Mouse (Mus musculus): ENCODE measurements around the gene Inpp5k. TPM values are rescaled to one million over a fixed set of nuclear protein-coding genes. Genes with fewer than 3 reads are reported as not detected.

Inpp5k gene
- total and polyA plus RNA-seq, 2 experiments from 2014 or later, result 29.2 to 64.6 TPM

DNA sequence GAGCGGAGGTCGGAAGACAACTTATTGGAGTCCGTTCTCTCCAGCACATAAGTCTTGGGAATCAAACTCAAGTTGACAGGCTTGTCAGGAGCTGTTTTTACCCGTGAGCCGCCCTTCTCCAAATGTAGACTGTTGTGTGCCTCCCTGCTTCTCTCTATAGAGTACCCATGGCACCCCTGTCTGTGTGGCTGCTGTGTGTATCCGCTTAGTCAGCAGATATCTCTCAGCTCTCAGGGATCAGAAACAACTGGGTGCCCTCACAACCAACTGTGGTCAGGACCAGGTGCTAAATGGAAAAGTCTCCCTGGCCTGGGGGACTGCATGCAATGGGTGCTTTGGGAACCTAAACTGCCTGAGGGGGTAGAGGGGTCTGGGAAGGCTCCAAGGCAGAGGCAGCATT lies 35.5 kb downstream of the Inpp5k start:
- no peaks in the 10 kb centered on the region for H3K27me3 ChIP-seq (ENCODE audit: control insufficient read depth, insufficient read depth, low read length)
- H3K4me2 ChIP-seq (ENCODE audit: low read depth, low read length), result no peak overlapping the region
- H3K9ac ChIP-seq (replicated peaks; ENCODE audit: low read depth, low read length), result no peak overlapping the region
- no peak overlapping the region for H3K27ac ChIP-seq (ENCODE audit: low read depth)
- 94% methylated on average over 6 of the region's 6 CpGs for WGBS
- no peaks in the 10 kb centered on the region for H3K9me3 ChIP-seq (replicated peaks; ENCODE audit: control insufficient read depth, low read length)
- H3K4me1 ChIP-seq (ENCODE audit: control insufficient read depth, insufficient read depth), result no peaks in the 10 kb centered on the region
- no peak for DNase-seq (ENCODE audit: low spot score)
- no peak for ATAC-seq (ENCODE audit: insufficient read depth, low read depth)
- H3K4me3 ChIP-seq (ENCODE audit: low read depth, low read length), result no peak overlapping the region
- TF ChIP-seq EP300 (IDR thresholded peaks at IDR 0.05; ENCODE audit: low read depth), result no peak
- no peak for TF ChIP-seq CTCF (IDR thresholded peaks at IDR 0.05; ENCODE audit: low read depth)
- peaks cover 92% of the 10 kb centered on the region for H3K36me3 ChIP-seq (replicated peaks; ENCODE audit: control insufficient read depth, insufficient read depth, low read length)

DNA sequence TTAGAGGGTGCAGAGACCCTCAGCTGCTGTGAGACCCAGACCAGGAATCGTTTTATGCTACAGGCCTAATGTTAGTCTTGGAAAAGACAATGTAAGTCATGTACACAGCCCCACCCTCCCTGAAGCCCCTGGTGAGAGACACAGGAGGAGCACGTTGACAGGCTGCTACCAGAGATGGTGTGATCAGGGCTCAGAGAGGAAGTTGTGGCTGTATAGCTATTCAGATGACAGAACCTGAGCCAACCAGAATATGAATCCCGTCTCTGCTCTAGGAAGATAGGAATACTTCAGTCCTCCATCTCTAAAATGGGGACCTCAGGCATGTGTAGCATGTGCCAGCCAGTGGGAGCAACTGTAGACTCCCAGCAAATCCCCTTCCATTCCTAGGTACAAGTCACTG lies 37.8 kb downstream of the Inpp5k start:
- TF ChIP-seq EP300 (IDR thresholded peaks at IDR 0.05; ENCODE audit: low read depth), result no peak
- no peak for TF ChIP-seq CTCF (IDR thresholded peaks at IDR 0.05; ENCODE audit: low read depth)
- no peak for DNase-seq (ENCODE audit: low spot score)
- no peak overlapping the region for H3K4me2 ChIP-seq (ENCODE audit: low read depth, low read length)
- no peak overlapping the region for H3K9ac ChIP-seq (replicated peaks; ENCODE audit: low read depth, low read length)
- H3K4me1 ChIP-seq (ENCODE audit: control insufficient read depth, insufficient read depth), result no peaks in the 10 kb centered on the region
- no peak for ATAC-seq (ENCODE audit: insufficient read depth, low read depth)
- no peak overlapping the region for H3K27ac ChIP-seq (ENCODE audit: low read depth)
- H3K36me3 ChIP-seq (replicated peaks; ENCODE audit: control insufficient read depth, insufficient read depth, low read length), result peaks cover 93% of the 10 kb centered on the region
- no peak overlapping the region for H3K4me3 ChIP-seq (ENCODE audit: low read depth, low read length)
- WGBS, result 88% methylated on average over 3 of the region's 3 CpGs
- no peaks in the 10 kb centered on the region for H3K27me3 ChIP-seq (ENCODE audit: control insufficient read depth, insufficient read depth, low read length)
- no peaks in the 10 kb centered on the region for H3K9me3 ChIP-seq (replicated peaks; ENCODE audit: control insufficient read depth, low read length)

DNA sequence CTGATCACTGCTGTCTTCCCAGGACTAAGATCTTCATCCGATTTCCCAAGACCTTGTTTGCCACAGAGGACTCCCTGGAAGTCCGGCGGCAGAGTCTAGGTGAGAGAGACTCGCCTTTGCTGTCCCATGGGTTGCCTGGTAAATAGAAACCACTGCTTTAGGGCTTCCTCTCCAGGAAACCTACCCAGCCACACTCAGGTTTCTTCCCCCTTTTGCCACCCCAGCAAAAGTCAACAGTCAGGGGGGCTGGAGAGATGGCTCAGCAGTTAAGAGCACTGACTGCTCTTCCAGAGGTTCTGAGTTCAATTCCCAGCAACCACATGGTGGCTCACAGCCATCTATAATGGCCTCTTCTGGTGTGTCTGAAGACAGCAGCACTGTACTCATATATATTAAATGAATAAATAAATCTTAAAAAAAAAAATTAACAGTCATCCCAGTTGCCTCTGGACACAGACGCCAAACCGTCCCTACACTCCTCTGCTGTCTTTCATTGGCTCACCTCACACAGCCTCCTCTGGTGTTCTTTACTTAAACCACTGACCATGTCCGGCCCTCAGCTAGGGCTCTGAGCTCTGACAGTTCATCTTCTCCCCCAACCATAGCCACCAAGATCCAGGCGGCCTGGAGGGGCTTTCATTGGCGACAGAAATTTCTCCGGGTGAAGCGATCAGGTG lies 38.5 kb downstream of the Inpp5k start:
- peaks cover 93% of the 10 kb centered on the region for H3K36me3 ChIP-seq (replicated peaks; ENCODE audit: control insufficient read depth, insufficient read depth, low read length)

DNA sequence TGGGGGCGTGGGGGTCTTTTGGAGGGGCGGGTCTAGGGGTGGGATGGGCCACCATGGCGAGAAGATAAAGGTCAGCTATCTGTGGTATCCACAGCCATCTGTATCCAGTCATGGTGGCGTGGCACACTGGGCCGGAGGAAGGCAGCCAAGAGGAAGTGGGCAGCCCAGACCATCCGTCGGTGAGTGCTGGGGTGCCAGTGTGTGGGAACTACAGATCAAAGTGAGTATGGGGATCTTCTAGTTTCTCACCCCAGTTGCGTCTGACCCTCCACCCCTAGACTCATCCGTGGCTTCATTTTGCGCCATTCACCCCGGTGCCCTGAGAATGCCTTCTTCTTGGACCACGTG lies 39.0 kb downstream of the Inpp5k start:
- no peak overlapping the region for H3K4me3 ChIP-seq (ENCODE audit: low read depth, low read length)
- H3K27me3 ChIP-seq (ENCODE audit: control insufficient read depth, insufficient read depth, low read length), result no peaks in the 10 kb centered on the region
- TF ChIP-seq CTCF (IDR thresholded peaks at IDR 0.05; ENCODE audit: low read depth) (no peak), EP300 (IDR thresholded peaks at IDR 0.05; ENCODE audit: low read depth) (no peak)
- WGBS, result 87% methylated on average over 12 of the region's 12 CpGs
- H3K9ac ChIP-seq (replicated peaks; ENCODE audit: low read depth, low read length), result no peak overlapping the region
- no peak for DNase-seq (ENCODE audit: low spot score)
- H3K36me3 ChIP-seq (replicated peaks; ENCODE audit: control insufficient read depth, insufficient read depth, low read length), result peaks cover 90% of the 10 kb centered on the region
- no peak overlapping the region for H3K4me2 ChIP-seq (ENCODE audit: low read depth, low read length)
- no peak for ATAC-seq (ENCODE audit: insufficient read depth, low read depth)
- no peaks in the 10 kb centered on the region for H3K9me3 ChIP-seq (replicated peaks; ENCODE audit: control insufficient read depth, low read length)
- H3K4me1 ChIP-seq (ENCODE audit: control insufficient read depth, insufficient read depth), result no peaks in the 10 kb centered on the region
- no peak overlapping the region for H3K27ac ChIP-seq (ENCODE audit: low read depth)

More for the DNA sequence above, 38.5 kb downstream of the Inpp5k start:
- DNase-seq (ENCODE audit: low spot score), result no peak
- H3K27ac ChIP-seq (ENCODE audit: low read depth), result no peak overlapping the region
- H3K9ac ChIP-seq (replicated peaks; ENCODE audit: low read depth, low read length), result no peak overlapping the region
- no peaks in the 10 kb centered on the region for H3K9me3 ChIP-seq (replicated peaks; ENCODE audit: control insufficient read depth, low read length)
- no peaks in the 10 kb centered on the region for H3K27me3 ChIP-seq (ENCODE audit: control insufficient read depth, insufficient read depth, low read length)
- WGBS, result 84% methylated on average over 11 of the region's 11 CpGs
- H3K4me2 ChIP-seq (ENCODE audit: low read depth, low read length), result no peak overlapping the region
- no peak for TF ChIP-seq CTCF (IDR thresholded peaks at IDR 0.05; ENCODE audit: low read depth)
- H3K4me1 ChIP-seq (ENCODE audit: control insufficient read depth, insufficient read depth), result no peaks in the 10 kb centered on the region
- no peak for ATAC-seq (ENCODE audit: insufficient read depth, low read depth)
- no peak overlapping the region for H3K4me3 ChIP-seq (ENCODE audit: low read depth, low read length)

DNA sequence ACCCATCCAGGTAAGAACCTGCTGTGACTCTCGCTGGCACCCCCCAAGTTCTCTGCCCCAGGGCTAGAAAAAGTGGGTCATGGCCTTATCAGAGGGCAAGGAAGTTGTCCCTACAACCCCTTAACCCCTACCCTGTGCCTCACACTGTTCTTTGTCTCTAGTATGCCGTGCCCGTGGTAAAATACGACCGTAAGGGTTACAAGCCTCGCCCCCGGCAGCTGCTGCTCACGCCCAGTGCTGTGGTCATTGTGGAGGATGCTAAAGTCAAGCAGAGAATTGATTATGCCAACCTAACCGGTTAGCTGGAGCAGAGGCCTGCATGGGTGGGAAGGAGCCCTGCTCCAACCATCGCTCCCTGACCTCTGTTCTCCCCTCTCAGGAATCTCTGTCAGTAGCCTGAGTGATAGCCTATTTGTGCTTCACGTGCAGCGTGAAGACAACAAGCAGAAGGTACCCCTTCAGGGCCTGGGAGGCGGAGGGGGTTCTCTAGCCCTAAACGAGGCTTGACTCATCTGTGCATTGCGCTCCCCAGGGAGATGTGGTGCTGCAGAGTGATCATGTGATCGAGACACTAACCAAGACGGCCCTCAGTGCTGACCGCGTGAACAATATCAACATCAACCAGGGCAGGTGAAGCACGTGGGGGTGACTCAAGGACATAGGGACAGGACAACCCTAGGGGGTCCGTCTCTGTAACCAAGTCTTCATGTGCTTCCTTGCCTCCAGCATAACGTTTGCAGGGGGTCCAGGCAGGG lies 40.8 kb downstream of the Inpp5k start:
- WGBS, result 85% methylated on average over 22 of the region's 22 CpGs
- ATAC-seq (ENCODE audit: insufficient read depth, low read depth), result no peak
- TF ChIP-seq CTCF (IDR thresholded peaks at IDR 0.05; ENCODE audit: low read depth), result no peak
- TF ChIP-seq EP300 (IDR thresholded peaks at IDR 0.05; ENCODE audit: low read depth), result no peak
- H3K27ac ChIP-seq (ENCODE audit: low read depth), result no peak overlapping the region
- H3K4me2 ChIP-seq (ENCODE audit: low read depth, low read length), result no peak overlapping the region
- no peaks in the 10 kb centered on the region for H3K27me3 ChIP-seq (ENCODE audit: control insufficient read depth, insufficient read depth, low read length)
- DNase-seq (ENCODE audit: low spot score), result no peak
- H3K9me3 ChIP-seq (replicated peaks; ENCODE audit: control insufficient read depth, low read length), result no peaks in the 10 kb centered on the region
- no peak overlapping the region for H3K4me3 ChIP-seq (ENCODE audit: low read depth, low read length)
- no peak overlapping the region for H3K9ac ChIP-seq (replicated peaks; ENCODE audit: low read depth, low read length)
- H3K4me1 ChIP-seq (ENCODE audit: control insufficient read depth, insufficient read depth), result no peaks in the 10 kb centered on the region
- peaks cover 74% of the 10 kb centered on the region for H3K36me3 ChIP-seq (replicated peaks; ENCODE audit: control insufficient read depth, insufficient read depth, low read length)

Measured in heart, postnatal 0 days (tissue).